25 mouse cellular contexts compared by ENCODE assay signal in the genomic region with DNA sequence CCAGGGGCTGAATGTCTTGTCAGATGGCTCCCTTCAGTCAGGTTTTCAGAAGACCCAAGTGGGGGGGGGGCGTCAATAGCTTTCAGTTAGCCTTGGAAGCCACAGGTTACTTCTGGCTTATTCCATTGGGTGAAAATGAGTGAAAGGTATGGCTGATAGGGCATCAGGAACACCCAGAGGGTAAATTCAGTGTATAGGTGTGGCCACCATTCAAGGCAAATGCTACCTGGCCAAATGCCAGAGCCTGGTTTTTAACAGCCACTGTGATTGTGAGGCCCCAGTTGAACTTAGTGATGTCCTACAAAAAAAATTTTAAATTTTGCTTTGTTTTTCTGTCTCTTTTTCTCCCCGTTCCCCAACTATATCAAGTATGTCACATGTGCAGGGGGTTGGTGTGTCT. TPM values are rescaled to one million over a fixed set of nuclear protein-coding genes. Genes with fewer than 3 reads are reported as not detected.
A peak's percentile ranks its signal among the peaks of the same experiment; 100 is the strongest.
DNase-seq lines count a peak whose midpoint lies in the region; ATAC-seq and TF ChIP-seq lines count a peak whose summit lies in the region.
"Had no signal": no experiment of that assay in that cellular context is flagged by ENCODE, and none has a peak within 500 bp of the region (broad histone marks: within the 10 kb centered on the region; RNA-seq: fewer than 3 reads in every experiment).

No protein-coding gene starts in this region.

- no peaks in the 10 kb centered on the region for H3K9me3 ChIP-seq in midbrain, embryonic 11.5 days (ENCODE audit: control insufficient read depth, low read length)
- no peaks in the 10 kb centered on the region for H3K9me3 ChIP-seq in midbrain, embryonic 14.5 days (ENCODE audit: control insufficient read depth, low read length)
- H3K9me3 ChIP-seq in stomach, embryonic 14.5 days (ENCODE audit: control insufficient read depth, low read depth, low read length) = no peaks in the 10 kb centered on the region
- H3K9me3 ChIP-seq in stomach, embryonic 16.5 days (replicated peaks; ENCODE audit: control insufficient read depth, low read length) = no peaks in the 10 kb centered on the region
- H3K9me3 ChIP-seq in stomach, postnatal 0 days (ENCODE audit: control insufficient read depth, low read length) = no peaks in the 10 kb centered on the region
- no peaks in the 10 kb centered on the region for H3K9me3 ChIP-seq in lung, postnatal 0 days (ENCODE audit: low read length)
- H3K9me3 ChIP-seq: G1E had no signal

- H3K9ac ChIP-seq in midbrain, embryonic 11.5 days (ENCODE audit: low read length) = no peak overlapping the region
- no peak overlapping the region for H3K9ac ChIP-seq in midbrain, embryonic 14.5 days (replicated peaks; ENCODE audit: low read length)
- H3K9ac ChIP-seq in stomach, embryonic 14.5 days (replicated peaks; ENCODE audit: low read depth, low read length) = no peak overlapping the region
- H3K9ac ChIP-seq in stomach, embryonic 16.5 days (ENCODE audit: low read length) = no peak overlapping the region
- H3K9ac ChIP-seq in stomach, postnatal 0 days (ENCODE audit: low read length) = no peak overlapping the region
- no peak overlapping the region for H3K9ac ChIP-seq in lung, postnatal 0 days (replicated peaks; ENCODE audit: low read depth)

- H3K36me3 ChIP-seq in midbrain, embryonic 11.5 days (ENCODE audit: control insufficient read depth, insufficient read depth, low read length) = no peaks in the 10 kb centered on the region
- no peaks in the 10 kb centered on the region for H3K36me3 ChIP-seq in midbrain, embryonic 14.5 days (ENCODE audit: control insufficient read depth, insufficient read depth, low read length)
- H3K36me3 ChIP-seq in stomach, embryonic 14.5 days (ENCODE audit: control insufficient read depth, insufficient read depth, low read length) = no peaks in the 10 kb centered on the region
- no peaks in the 10 kb centered on the region for H3K36me3 ChIP-seq in stomach, embryonic 16.5 days (ENCODE audit: control insufficient read depth, insufficient read depth, low read length)
- H3K36me3 ChIP-seq in stomach, postnatal 0 days (ENCODE audit: control insufficient read depth, insufficient read depth, low read length) = no peaks in the 10 kb centered on the region
- H3K36me3 ChIP-seq in lung, postnatal 0 days (ENCODE audit: insufficient read depth, low read length) = no peaks in the 10 kb centered on the region
- H3K36me3 ChIP-seq: G1E had no signal

- no peaks in the 10 kb centered on the region for H3K4me1 ChIP-seq in midbrain, embryonic 11.5 days (ENCODE audit: control insufficient read depth, insufficient read depth, low read length)
- no peaks in the 10 kb centered on the region for H3K4me1 ChIP-seq in midbrain, embryonic 14.5 days (ENCODE audit: control insufficient read depth, insufficient read depth, low read length)
- H3K4me1 ChIP-seq in stomach, embryonic 14.5 days (ENCODE audit: control insufficient read depth, insufficient read depth, low read length) = peaks cover 15% of the 10 kb centered on the region; the same call in 1 of the 2 replicates
- peaks cover 5% of the 10 kb centered on the region; the same call in 1 of the 2 replicates for H3K4me1 ChIP-seq in stomach, embryonic 16.5 days (ENCODE audit: control insufficient read depth, insufficient read depth, low read length)
- H3K4me1 ChIP-seq in stomach, postnatal 0 days (replicated peaks; ENCODE audit: control insufficient read depth, insufficient read depth) = no peaks in the 10 kb centered on the region
- peaks cover 4% of the 10 kb centered on the region; the same call in 1 of the 2 replicates for H3K4me1 ChIP-seq in lung, postnatal 0 days (ENCODE audit: insufficient read depth, low read depth, low read length)

- intact Hi-C loops in left cerebral cortex, postnatal 14 days (cut with DNase I) = no loop called here

- H3K4me2 ChIP-seq in midbrain, embryonic 11.5 days = no peak overlapping the region
- H3K4me2 ChIP-seq in midbrain, embryonic 14.5 days (ENCODE audit: low read length) = no peak overlapping the region
- no peak overlapping the region for H3K4me2 ChIP-seq in stomach, embryonic 14.5 days (replicated peaks; ENCODE audit: low read depth, low read length)
- no peak overlapping the region for H3K4me2 ChIP-seq in stomach, embryonic 16.5 days (ENCODE audit: low read depth, low read length)
- H3K4me2 ChIP-seq in stomach, postnatal 0 days (replicated peaks; ENCODE audit: low read depth) = no peak overlapping the region
- H3K4me2 ChIP-seq in lung, postnatal 0 days (replicated peaks; ENCODE audit: low read depth, low read length) = no peak overlapping the region

- H3K4me3 ChIP-seq in midbrain, embryonic 11.5 days (ENCODE audit: low read depth, low read length) = no peak overlapping the region
- no peak overlapping the region for H3K4me3 ChIP-seq in midbrain, embryonic 14.5 days (replicated peaks; ENCODE audit: low read depth, low read length)
- H3K4me3 ChIP-seq in stomach, embryonic 14.5 days (ENCODE audit: low read depth, low read length) = no peak overlapping the region
- no peak overlapping the region for H3K4me3 ChIP-seq in stomach, embryonic 16.5 days (replicated peaks; ENCODE audit: low read length)
- H3K4me3 ChIP-seq in stomach, postnatal 0 days (ENCODE audit: low read depth, low read length) = no peak overlapping the region
- no peak overlapping the region for H3K4me3 ChIP-seq in lung, postnatal 0 days (ENCODE audit: low read depth, low read length)

- no peak overlapping the region for H3K27ac ChIP-seq in midbrain, embryonic 11.5 days (ENCODE audit: low read depth, low read length)
- H3K27ac ChIP-seq in midbrain, embryonic 14.5 days (replicated peaks; ENCODE audit: low read depth, low read length) = no peak overlapping the region
- H3K27ac ChIP-seq in stomach, embryonic 14.5 days (ENCODE audit: low read length) = no peak overlapping the region
- H3K27ac ChIP-seq in stomach, embryonic 16.5 days (ENCODE audit: low read length) = no peak overlapping the region
- H3K27ac ChIP-seq in stomach, postnatal 0 days (replicated peaks) = no peak overlapping the region
- H3K27ac ChIP-seq in lung, postnatal 0 days (ENCODE audit: low read length) = no peak overlapping the region

- ATAC-seq in midbrain, embryonic 11.5 days (ENCODE audit: low FRiP score) = no peak
- no peak for ATAC-seq in midbrain, embryonic 14.5 days (ENCODE audit: low FRiP score, low TSS enrichment)
- 0 out of 2 replicates have a peak, but pooled peaks have one; percentile 33 for ATAC-seq in stomach, embryonic 14.5 days (ENCODE audit: insufficient number of reproducible peaks, insufficient read depth, low FRiP score, low read depth)
- peak; percentile 42; the same call in 1 of the 2 replicates for ATAC-seq in stomach, embryonic 16.5 days (ENCODE audit: insufficient read depth, low FRiP score)
- peak; percentile 77 for ATAC-seq in stomach, postnatal 0 days (ENCODE audit: low FRiP score, low TSS enrichment)
- ATAC-seq in lung, postnatal 0 days = no peak
- ATAC-seq: activated CD4-positive, CD25-positive, alpha-beta regulatory T cell, adult 4 months; CD4-positive, CD25-positive, alpha-beta regulatory T cell, adult 4 months; Patski had no signal

- DNase-seq in midbrain, embryonic 11.5 days (ENCODE audit: low spot score, missing footprints) = peak; percentile 4
- no peak for DNase-seq in midbrain, embryonic 14.5 days
- DNase-seq in stomach, postnatal 0 days (ENCODE audit: low spot score) = peak; percentile 64
- DNase-seq in left cerebral cortex, postnatal 14 days (ENCODE audit: low spot score in 2 of 2) = no peak
- no peak for DNase-seq in lung, postnatal 0 days (ENCODE audit: low spot score)
- no peak for DNase-seq in layer of hippocampus, postnatal 36 days
- DNase-seq: adrenal gland, adult 2 months; adrenal gland, adult 8-10 months; adrenal gland, postnatal 10 days; adrenal gland, postnatal 14 days; adrenal gland, postnatal 25 days; adrenal gland, postnatal 36 days; B cell, adult 2 months; cerebellum, adult 11 months; cerebellum, adult 11-12 months had no signal

- no peak for TF ChIP-seq CTCF in stomach, postnatal 0 days (IDR thresholded peaks at IDR 0.05; ENCODE audit: low read depth)
- no peak for TF ChIP-seq CTCF in lung, postnatal 0 days (IDR thresholded peaks at IDR 0.05)

- WGBS in midbrain, embryonic 11.5 days = 86% methylated on average over 2 of the region's 2 CpGs
- 89% methylated on average over 2 of the region's 2 CpGs for WGBS in midbrain, embryonic 14.5 days
- 82% methylated on average over 2 of the region's 2 CpGs for WGBS in stomach, embryonic 14.5 days
- WGBS in stomach, embryonic 16.5 days = 79% methylated on average over 2 of the region's 2 CpGs
- WGBS in stomach, postnatal 0 days = 75% methylated on average over 2 of the region's 2 CpGs
- 85% methylated on average over 2 of the region's 2 CpGs for WGBS in lung, postnatal 0 days

- no peak for TF ChIP-seq EP300 in stomach, postnatal 0 days (optimal IDR thresholded peaks at IDR 0.05)
- no peak for TF ChIP-seq EP300 in lung, postnatal 0 days (IDR thresholded peaks at IDR 0.05)

- peaks cover 29% of the 10 kb centered on the region for H3K27me3 ChIP-seq in midbrain, embryonic 11.5 days (ENCODE audit: control insufficient read depth, insufficient read depth, low read length)
- H3K27me3 ChIP-seq in midbrain, embryonic 14.5 days (ENCODE audit: control insufficient read depth, insufficient read depth, low read length) = peaks cover 40% of the 10 kb centered on the region
- H3K27me3 ChIP-seq in stomach, embryonic 14.5 days (ENCODE audit: control insufficient read depth, insufficient read depth, low read length) = no peaks in the 10 kb centered on the region
- H3K27me3 ChIP-seq in stomach, embryonic 16.5 days (ENCODE audit: control insufficient read depth, insufficient read depth, low read length) = no peaks in the 10 kb centered on the region
- H3K27me3 ChIP-seq in stomach, postnatal 0 days (ENCODE audit: control insufficient read depth, insufficient read depth, low read length) = no peaks in the 10 kb centered on the region
- peaks cover 6% of the 10 kb centered on the region; the same call in 1 of the 2 replicates for H3K27me3 ChIP-seq in lung, postnatal 0 days (replicated peaks; ENCODE audit: insufficient read depth, low read length)
- H3K27me3 ChIP-seq: CH12.LX had no signal

RNA-seq across cellular contexts. Expression of a gene that starts 6.3 kb away (rescaled TPM):
- 0.11 TPM in 1 of 2 replicates, not detected in the other for polyA plus RNA-seq in midbrain, embryonic 11.5 days (2014; fragmentation: Nextera tagmentation; extraction: Ambion mirVana)
- not detected in 2 replicates for polyA plus RNA-seq in midbrain, embryonic 14.5 days (2014; fragmentation: Nextera tagmentation; extraction: Ambion mirVana)
- 366 and 410 TPM in 2 replicates for polyA plus RNA-seq in stomach, embryonic 14.5 days (2014; fragmentation: Nextera tagmentation; extraction: Ambion mirVana)
- polyA plus RNA-seq in stomach, embryonic 16.5 days (2015; fragmentation: Nextera tagmentation; extraction: Ambion mirVana) = 189 and 202 TPM in 2 replicates
- 95.3 and 95.5 TPM in 2 replicates for polyA plus RNA-seq in stomach, postnatal 0 days (2015; fragmentation: Nextera tagmentation; extraction: Ambion mirVana)
- total RNA-seq in left cerebral cortex, postnatal 14 days (2021) = not detected
- polyA plus RNA-seq in lung, postnatal 0 days (2015; fragmentation: Nextera tagmentation; extraction: Ambion mirVana) = 697 and 750 TPM in 2 replicates
- not detected for total RNA-seq in layer of hippocampus, postnatal 36 days (2021)
- total RNA-seq: CH12.LX, ES-E14, G1E, MEL had no signal
- polyA plus RNA-seq: activated CD4-positive, CD25-positive, alpha-beta regulatory T cell, adult 4 months; C2C12; G1E; Patski had no signal

Comparison
In these comparisons a context has a peak if more than half of its experiments do, and no peak if none do; other contexts are left out.
1. DNase-seq: peak in midbrain, embryonic 11.5 days (single experiment) and stomach, postnatal 0 days (single experiment); none in midbrain, embryonic 14.5 days (single experiment), left cerebral cortex, postnatal 14 days (0 of 2), lung, postnatal 0 days (single experiment) and layer of hippocampus, postnatal 36 days (0 of 2).
2. ATAC-seq: peak in stomach, embryonic 14.5 days (single experiment), stomach, embryonic 16.5 days (single experiment) and stomach, postnatal 0 days (single experiment); none in midbrain, embryonic 11.5 days (single experiment), midbrain, embryonic 14.5 days (single experiment) and lung, postnatal 0 days (single experiment).
3. RNA of a gene that starts 6.3 kb away (polyA plus RNA-seq): 697 to 750 TPM in lung, postnatal 0 days, 366 to 410 TPM in stomach, embryonic 14.5 days, 189 to 202 TPM in stomach, embryonic 16.5 days and 95.3 to 95.5 TPM in stomach, postnatal 0 days; 0.11 TPM in midbrain, embryonic 11.5 days and not detected in midbrain, embryonic 14.5 days; every median in the first group is over 10 times any median in the second.